Mouse (Mus musculus) E14TG2a.4 (cell line): Measurements from ENCODE around the gene Htr3b.

ENCODE experiments used
- CTCF ChIP-seq: conservative IDR thresholded peaks from 2 replicates; pipeline ENCODE4 v1.5.1; 2014; ENCODE audit warnings: low read length
- NANOG ChIP-seq: IDR thresholded peaks from 2 replicates; pipeline ENCODE4 v1.6.1; 2014; ENCODE audit warnings: borderline replicate concordance, low read length, mixed read lengths
- POU5F1 ChIP-seq: IDR thresholded peaks from 2 replicates; pipeline ENCODE4 v1.6.1; 2014; ENCODE audit warnings: low read length, borderline replicate concordance

- no peak for TF ChIP-seq CTCF
- no peak for TF ChIP-seq POU5F1
- no peak for TF ChIP-seq NANOG
These were observed 19.6 kb upstream of the Htr3b start for GRCm38 (mm10) chr9:48984320-48984844.
